Mouse (Mus musculus) G1E (cell line): ENCODE data around the gene Lama2. TPM values are rescaled to one million over a fixed set of nuclear protein-coding genes. Genes with fewer than 3 reads are reported as not detected.

Source experiments
- ATAC-seq: 2 replicates; pipeline ENCODE4 v1.8.0; 2016; ENCODE audit warnings: mild to moderate bottlenecking; ENCODE audit not compliant: insufficient number of reproducible peaks, poor library complexity, low FRiP score, severe bottlenecking; ENCODE audit errors: extremely low read depth
- DNase-seq: peaks from one replicate; pipeline ENCODE4 v3.0.0; 2012; ENCODE audit warnings: low spot score
- H3K27me3 ChIP-seq: 2 replicates; pipeline ENCODE4 v1.6.1; 2012; ENCODE audit warnings: mild to moderate bottlenecking, low read length, inconsistent platforms; ENCODE audit not compliant: insufficient read depth
- H3K36me3 ChIP-seq: replicated peaks from 2 replicates; pipeline ENCODE3; 2012; ENCODE audit warnings: mild to moderate bottlenecking, inconsistent platforms
- H3K4me1 ChIP-seq: 2 replicates; pipeline ENCODE4 v1.6.1; 2012; ENCODE audit warnings: low read depth, low read length, inconsistent platforms, mixed read lengths; ENCODE audit not compliant: insufficient read depth
- H3K4me3 ChIP-seq: 2 replicates; pipeline ENCODE4 v1.5.1; 2012; ENCODE audit warnings: low read depth, mild to moderate bottlenecking, inconsistent platforms, low read length, moderate library complexity, mixed read lengths
- H3K9me3 ChIP-seq: replicated peaks from 2 replicates; pipeline ENCODE4 v1.6.1; 2012; ENCODE audit warnings: inconsistent platforms
- CTCF ChIP-seq: IDR thresholded peaks from 2 replicates; pipeline ENCODE4 v1.5.1; 2012; ENCODE audit warnings: low read depth, low read length, inconsistent platforms, mixed read lengths
- GATA1 ChIP-seq: IDR thresholded peaks from 2 replicates; pipeline ENCODE4 v1.6.1; 2012; ENCODE audit warnings: borderline replicate concordance, low read length, inconsistent platforms, mixed read lengths
- GATA2 ChIP-seq: IDR thresholded peaks from 2 replicates; pipeline ENCODE4 v1.6.1; 2012; ENCODE audit warnings: low read depth, low read length, inconsistent platforms, borderline replicate concordance
- POLR2AphosphoS5 ChIP-seq: IDR thresholded peaks from 2 replicates; pipeline ENCODE4 v1.6.1; 2012; ENCODE audit warnings: low read depth, low read length, inconsistent platforms; ENCODE audit not compliant: insufficient replicate concordance
- TAL1 ChIP-seq: conservative IDR thresholded peaks from 2 replicates; pipeline ENCODE4 v1.6.1; 2012; ENCODE audit warnings: low read depth, low read length, inconsistent platforms, mixed read lengths
- polyA plus RNA-seq: library from polyadenylated mRNA; stranded (reverse); fragments of >175 nt; gene quantifications from 2 replicates; pipeline ENCODE4 v1.2.3, GENCODE M21; 2012
- total RNA-seq, 2 experiments: library from RNA; stranded (forward) in 1 of 2; stranded (reverse) in 1 of 2; fragments of 200-1000 nt in 1 of 2; fragments of >200 nt in 1 of 2; fragmentation: Nextera tagmentation in 1 of 2; gene quantifications; 2 replicates each; pipeline ENCODE4 v1.2.3; 2014 to 2017

Gene Lama2
- total RNA-seq (2014; fragmentation: Nextera tagmentation) (not detected in 2 replicates), total RNA-seq (2017) (0.06 and 0.11 TPM in 2 replicates), polyA plus RNA-seq (not detected in 2 replicates)

DNA sequence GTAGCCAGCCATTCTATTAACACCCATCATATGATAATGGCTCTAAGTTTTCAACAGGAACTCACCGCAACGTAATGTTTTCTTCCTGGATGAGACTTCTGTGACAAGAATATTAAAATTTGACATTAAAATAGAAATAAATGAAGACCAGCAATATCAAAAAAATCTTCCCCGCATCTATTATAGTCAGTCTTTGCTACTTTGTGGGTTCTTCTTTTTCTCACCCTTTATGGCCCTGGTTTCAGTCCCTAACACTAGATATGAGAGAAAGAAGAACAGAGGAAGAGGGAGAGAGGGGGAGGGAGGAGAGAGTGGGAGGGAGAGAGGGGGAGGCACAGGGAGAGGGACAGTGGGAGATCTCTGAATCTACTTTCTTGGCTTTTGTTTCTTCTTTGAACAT lies at the start of gene Lama2:
TSS of gene Lama2 (minus strand) at position 101 of the 400 bp plus-strand sequence.
- H3K4me1 ChIP-seq = no peaks in the 10 kb centered on the region
- no peaks in the 10 kb centered on the region for H3K27me3 ChIP-seq
- ATAC-seq (no peak), DNase-seq (no peak)
- no peaks in the 10 kb centered on the region for H3K36me3 ChIP-seq
- TF ChIP-seq TAL1 (no peak), GATA2 (no peak), GATA1 (no peak), CTCF (no peak), POLR2AphosphoS5 (no peak)
- H3K4me3 ChIP-seq = no peak within 1 kb of the TSS
- H3K9me3 ChIP-seq = no peaks in the 10 kb centered on the region; the same call in 1 of the 2 replicates

DNA sequence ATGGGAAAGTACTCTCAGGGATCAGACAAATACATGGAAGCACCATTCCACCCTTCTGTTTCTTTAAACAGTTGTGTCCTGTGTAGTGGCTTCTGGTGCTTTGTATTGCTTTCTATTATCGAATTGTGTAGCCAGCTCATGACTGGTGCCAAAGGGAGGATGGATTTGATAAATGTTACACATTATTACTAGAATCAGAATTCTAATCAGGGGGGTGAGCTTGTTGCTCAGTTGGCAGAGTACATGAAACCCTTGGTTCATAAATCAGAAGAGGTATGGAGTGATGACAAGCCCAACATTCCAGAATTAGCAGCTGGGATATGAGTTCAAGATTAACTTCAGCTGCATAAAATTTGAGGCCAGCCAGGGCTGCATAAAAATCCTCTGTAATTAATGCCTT lies 44.8 kb upstream of the Lama2 start:
- Histone ChIP-seq H3K4me3 (no peak overlapping the region), H3K36me3 (no peaks in the 10 kb centered on the region), H3K4me1 (no peaks in the 10 kb centered on the region), H3K27me3 (no peaks in the 10 kb centered on the region), H3K9me3 (no peaks in the 10 kb centered on the region)
- no peak for TF ChIP-seq GATA1
- no peak for TF ChIP-seq TAL1
- no peak for TF ChIP-seq POLR2AphosphoS5
- no peak for TF ChIP-seq CTCF
- no peak for TF ChIP-seq GATA2
- ATAC-seq = no peak
- DNase-seq = no peak

DNA sequence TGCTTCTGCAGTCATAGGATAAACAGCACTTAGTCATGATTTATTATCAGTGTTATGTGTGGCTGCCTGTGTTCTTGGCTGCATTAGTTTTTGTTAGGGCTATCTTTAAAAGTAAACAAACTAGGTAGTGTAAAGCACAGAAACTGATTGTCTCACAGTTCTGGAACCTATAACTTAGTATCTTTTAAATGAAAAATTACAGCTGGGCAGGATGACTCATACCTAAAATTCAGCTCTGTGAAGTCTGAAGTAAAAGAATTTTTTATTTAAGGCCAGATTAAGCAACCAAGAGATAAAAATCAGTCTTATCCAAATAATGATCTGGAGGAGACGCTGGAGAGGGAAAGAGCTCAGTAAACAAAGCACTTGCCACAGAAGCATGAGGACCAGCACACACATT lies 43.8 kb upstream of the Lama2 start:
- DNase-seq = no peak
- ATAC-seq = no peak
- TF ChIP-seq GATA2 (no peak), TAL1 (no peak), CTCF (no peak), POLR2AphosphoS5 (no peak), GATA1 (no peak)

DNA sequence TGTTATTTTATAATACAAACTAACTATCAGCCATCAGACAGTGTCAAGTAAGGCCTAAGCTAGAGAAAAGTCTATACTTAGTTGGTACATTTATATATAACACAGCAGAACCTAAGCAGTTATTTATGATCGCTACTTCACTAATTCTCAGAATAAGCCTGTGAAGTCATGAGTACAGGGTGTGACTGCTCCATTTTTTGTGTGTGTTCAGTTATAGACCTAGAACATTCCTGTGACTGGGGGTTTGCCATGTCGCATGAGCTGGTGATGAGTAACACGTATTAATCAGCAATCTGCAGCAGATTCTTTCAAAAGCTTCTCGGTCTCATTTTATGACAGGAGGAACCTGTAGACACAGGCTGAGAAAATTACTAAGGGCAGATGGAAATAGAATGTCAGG lies 34.6 kb upstream of the Lama2 start:
- H3K4me3 ChIP-seq = no peak overlapping the region
- TF ChIP-seq CTCF (no peak), GATA1 (no peak), GATA2 (no peak), POLR2AphosphoS5 (no peak), TAL1 (no peak)

More for the DNA sequence above, 43.8 kb upstream of the Lama2 start:
- no peak overlapping the region for H3K4me3 ChIP-seq
- no peaks in the 10 kb centered on the region for H3K9me3 ChIP-seq
- H3K36me3 ChIP-seq = no peaks in the 10 kb centered on the region
- H3K27me3 ChIP-seq = no peaks in the 10 kb centered on the region
- no peaks in the 10 kb centered on the region for H3K4me1 ChIP-seq

DNA sequence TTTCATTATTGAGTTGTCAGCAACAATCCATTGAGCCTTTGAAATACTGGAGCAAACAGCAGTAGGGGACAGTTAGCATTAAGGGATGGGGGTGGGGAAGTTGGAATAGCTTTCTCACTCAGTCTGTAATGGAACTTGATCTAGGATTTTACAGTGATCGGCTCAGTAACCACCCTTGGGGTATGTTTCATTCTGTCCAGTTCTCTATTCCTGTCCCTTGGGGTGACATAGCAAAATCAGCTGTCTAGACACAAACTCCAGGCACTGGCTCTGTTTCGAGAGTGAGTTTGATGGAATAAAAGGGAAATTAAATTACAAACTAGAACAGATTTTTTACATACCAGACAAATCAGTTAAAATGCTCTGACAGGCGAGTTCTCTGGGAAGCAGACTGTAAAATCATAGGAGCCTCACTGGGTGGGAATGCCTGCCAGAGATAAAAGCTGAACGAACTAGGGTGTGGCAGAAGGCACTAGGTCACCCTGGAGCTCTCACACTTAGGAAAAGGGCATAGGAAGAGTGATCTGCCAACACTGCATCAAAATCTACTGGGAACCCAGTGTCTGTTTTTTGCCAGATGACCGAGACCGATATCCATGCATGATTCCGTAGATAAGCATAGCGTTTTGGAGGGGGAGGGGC lies 33.3 kb upstream of the Lama2 start:
- Histone ChIP-seq H3K4me3 (no peak overlapping the region), H3K27me3 (no peaks in the 10 kb centered on the region), H3K9me3 (no peaks in the 10 kb centered on the region), H3K4me1 (no peaks in the 10 kb centered on the region), H3K36me3 (no peaks in the 10 kb centered on the region)
- DNase-seq = no peak
- ATAC-seq = no peak
- TF ChIP-seq GATA1 (no peak), POLR2AphosphoS5 (no peak), TAL1 (no peak), GATA2 (no peak), CTCF (no peak)

More for the DNA sequence above, 34.6 kb upstream of the Lama2 start:
- Histone ChIP-seq H3K4me1 (no peaks in the 10 kb centered on the region), H3K27me3 (no peaks in the 10 kb centered on the region), H3K9me3 (no peaks in the 10 kb centered on the region), H3K36me3 (no peaks in the 10 kb centered on the region)
- no peak for DNase-seq
- ATAC-seq = no peak

DNA sequence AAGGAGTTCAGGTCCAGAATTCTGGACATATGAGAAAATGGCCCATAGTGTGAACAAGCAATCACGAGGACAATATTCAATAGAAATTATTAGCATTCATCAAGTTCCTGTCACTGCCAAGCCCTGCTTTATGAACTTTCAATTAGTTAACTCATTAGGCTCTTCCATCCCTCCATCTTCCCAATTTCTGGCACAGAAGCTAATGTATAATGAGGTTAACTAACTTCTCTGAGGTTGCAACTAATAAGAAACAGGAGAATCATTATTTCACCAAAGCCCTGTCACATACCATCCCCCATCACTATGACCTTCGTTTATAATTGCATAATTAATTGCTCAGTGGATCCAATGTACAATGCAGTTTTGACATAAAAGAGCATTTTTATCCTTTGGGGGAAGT lies 16.2 kb upstream of the Lama2 start:
- DNase-seq = no peak
- no peaks in the 10 kb centered on the region for H3K4me1 ChIP-seq
- H3K36me3 ChIP-seq = no peaks in the 10 kb centered on the region
- H3K4me3 ChIP-seq = no peak overlapping the region
- H3K9me3 ChIP-seq = no peaks in the 10 kb centered on the region
- H3K27me3 ChIP-seq = no peaks in the 10 kb centered on the region
- no peak for TF ChIP-seq GATA2
- TF ChIP-seq TAL1 = no peak
- TF ChIP-seq GATA1 = no peak
- TF ChIP-seq POLR2AphosphoS5 = no peak
- no peak for TF ChIP-seq CTCF
- no peak for ATAC-seq
